Mouse (Mus musculus) left cerebral cortex, adult 8-10 months (tissue): ENCODE measurements around the gene Mab21l3. TPM values are rescaled to one million over a fixed set of nuclear protein-coding genes. Genes with fewer than 3 reads are reported as not detected.
"Not testable (repeated sequence)": the region's sequence is repeated elsewhere in the genome, so short reads cannot be mapped to it uniquely, and the experiment has no call there.

ENCODE experiments used
- DNase-seq, 2 experiments: peaks; one replicate each; pipeline ENCODE4 v3.0.0; 2022; ENCODE audit warnings: low spot score in 2 of 2
- total RNA-seq, 4 experiments: library from RNA; stranded (reverse); gene quantifications; 2 replicates each; pipeline ENCODE4 v1.2.4; 2022

Gene Mab21l3
- total RNA-seq, 4 experiments from 2014 or later, result 0.11 to 0.51 (median 0.27) TPM

DNA sequence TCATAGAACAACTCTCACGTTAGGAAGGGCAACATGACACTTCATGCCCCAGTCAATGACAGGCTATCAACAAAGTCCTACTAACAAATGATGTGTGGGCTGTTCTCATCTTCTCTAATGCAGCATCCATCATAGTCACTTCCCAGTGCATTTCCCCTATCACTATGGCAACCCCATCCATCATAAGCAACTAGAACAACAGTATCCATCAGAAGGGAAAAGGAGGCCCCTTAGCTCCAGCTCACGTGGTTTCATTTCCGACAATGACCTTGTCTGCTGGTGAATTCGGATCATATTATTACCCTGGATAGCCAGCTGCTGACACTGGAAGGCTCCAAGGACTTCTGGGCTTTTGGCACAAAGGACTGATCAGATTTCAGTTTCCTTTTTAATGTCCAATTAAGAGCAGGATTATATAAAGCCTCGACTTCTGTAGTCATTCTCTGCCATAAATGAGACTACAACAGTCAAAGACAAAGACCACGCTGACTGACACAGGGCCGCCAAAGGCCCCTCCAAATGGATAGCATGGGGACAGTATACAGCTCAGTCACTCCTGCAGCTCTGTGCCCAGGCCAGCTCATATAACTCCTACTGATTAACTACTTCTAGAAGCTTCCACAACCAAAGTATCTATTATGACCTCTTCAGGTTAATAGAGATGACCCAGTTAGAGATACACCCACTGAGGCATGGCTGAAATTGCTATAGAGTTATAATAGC, 6.2 kb downstream of the Mab21l3 start:
- DNase-seq, result no peak

DNA sequence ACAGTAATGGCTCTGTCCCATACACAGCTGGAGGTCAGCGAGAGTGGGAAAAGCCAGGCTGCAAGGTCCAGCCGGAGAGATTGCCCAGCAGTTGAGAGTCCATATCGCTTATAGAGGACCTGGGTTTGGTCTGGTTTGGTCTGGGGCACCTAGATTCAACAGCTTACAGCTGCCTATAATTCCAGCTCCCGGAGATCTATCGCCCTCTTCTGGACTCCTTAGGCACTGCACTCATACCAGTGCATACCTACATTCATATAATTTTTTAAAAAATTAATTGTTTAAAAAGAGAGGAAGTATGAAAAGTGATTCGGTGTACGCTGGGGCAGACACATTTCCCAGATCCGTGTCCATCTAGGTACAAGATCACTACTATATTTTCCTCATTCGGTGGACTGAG, 9.4 kb downstream of the Mab21l3 start:
- no peak for DNase-seq

DNA sequence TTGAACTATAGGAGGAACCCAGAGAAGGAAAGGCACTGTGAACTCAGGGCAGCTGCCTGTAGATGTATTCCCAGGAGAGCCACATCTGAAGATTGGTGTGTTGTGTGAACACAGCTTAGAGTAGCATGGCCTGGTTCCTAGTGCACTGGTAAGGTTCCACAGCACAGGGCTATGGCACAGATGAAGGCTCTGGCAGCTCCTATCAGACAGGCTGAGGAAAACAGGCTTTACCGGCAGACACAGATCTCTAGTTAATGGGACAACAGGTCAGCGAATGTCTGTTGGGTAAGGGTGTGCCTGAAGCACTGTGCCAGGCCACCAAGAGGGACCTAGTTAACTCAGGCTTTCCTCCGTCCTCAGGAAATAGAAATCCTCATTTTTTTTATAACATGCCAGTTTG, 11.8 kb downstream of the Mab21l3 start:
- DNase-seq, result no peak

DNA sequence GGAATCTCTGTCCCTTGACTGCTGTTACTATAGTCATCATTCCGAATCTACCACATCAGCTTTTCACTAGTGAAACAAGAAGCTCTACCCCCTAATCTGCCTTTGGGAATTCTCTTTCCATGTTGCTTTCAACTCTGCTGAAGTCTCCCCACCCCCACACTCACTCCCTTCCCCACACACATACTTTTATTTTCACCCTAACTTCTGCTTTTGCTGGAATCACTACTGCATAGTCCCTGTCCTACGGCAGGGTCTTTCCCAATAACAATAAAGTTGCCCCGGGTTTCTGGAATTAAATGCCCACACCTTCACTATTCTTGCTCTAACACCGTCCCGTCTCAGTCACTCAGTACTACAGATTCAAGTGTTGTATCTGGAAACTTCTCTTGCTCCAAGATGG, 12.2 kb downstream of the Mab21l3 start:
- DNase-seq, result no peak

DNA sequence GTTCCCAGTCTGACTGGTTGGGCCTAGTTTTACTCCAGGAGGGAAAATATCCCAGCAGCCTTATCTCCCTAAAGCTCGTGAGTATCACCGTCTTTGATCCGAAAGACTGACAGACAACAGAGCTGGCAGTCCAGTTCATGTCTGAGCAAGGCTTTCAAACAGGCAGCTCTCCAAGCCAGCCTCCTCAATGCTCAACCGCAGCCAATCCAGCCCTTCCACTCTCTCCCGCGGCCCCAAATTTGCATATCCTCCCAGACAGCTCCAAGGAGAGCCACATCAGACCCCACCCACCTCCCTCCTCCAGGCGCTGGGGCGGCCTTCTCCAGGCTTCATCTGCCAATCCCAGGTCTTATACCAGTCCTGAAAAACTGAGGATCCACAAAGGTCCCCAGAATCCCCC, 12.7 kb downstream of the Mab21l3 start:
- DNase-seq, result peak; percentile 23 to 68

DNA sequence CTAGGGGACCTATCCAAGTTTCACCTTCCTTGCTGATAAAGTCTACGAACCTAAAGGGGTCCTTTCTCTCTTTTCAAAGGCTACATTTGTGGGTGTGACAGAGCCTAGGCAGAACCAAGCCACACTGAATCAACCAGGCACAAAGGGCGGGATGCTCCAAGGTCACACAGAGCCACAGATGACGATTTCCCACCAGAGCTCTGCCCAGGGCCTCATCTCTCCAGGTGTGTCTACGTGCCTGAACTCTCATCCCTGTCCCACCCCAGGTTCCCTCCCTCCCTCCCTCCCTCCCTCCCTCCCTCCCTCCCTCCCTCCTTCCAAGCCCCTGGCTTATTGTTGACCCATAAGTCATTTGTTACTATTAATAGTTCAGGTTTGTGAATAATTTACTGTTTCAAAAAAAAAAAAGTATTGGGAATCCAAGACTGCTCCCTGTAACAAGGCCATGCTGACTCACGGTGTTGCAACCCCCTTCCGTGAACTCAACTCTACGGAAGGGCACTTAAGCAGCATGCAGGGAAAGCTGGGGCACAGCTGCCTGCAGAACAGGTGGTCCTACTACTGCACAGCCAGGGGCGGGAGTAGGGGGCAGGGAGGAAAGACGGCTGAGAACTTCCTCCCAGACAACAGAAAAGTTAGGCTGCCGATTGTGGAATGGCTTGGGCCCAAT, 17.4 kb downstream of the Mab21l3 start:
- no peak for DNase-seq

DNA sequence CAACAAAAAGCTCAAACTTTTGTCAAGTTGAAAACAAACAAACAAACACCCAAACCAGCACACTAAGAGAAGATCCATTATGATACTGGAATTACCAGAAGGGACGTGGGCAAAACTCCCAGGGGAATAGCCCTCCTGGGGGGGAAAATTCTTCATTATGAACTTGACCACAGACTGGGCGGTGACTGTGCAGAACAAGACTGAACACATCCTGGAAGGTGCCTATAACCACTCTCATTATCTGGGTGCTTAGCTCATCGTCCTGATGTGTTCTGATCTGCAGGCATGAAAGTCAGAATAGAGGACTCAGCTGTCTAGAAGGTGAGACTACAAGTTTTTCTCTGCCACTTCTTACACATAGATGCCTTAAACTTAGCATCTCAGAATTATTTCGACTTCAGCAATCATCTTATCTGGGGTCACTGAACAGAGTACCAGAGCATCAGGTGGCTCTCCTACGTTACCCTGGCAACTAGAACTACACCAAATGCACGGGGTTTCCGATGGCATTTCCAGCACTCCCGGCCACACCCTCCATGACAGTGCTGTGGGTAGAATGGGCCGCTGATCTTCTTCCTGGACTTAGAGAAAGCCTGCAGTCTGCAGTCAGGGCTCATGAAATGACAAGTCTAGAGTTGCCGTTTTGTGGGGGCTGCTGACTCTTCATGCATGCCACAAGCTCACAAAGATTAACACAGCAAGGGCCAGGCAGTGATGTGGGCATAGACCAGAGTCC, 18.7 kb downstream of the Mab21l3 start:
- no peak for DNase-seq

DNA sequence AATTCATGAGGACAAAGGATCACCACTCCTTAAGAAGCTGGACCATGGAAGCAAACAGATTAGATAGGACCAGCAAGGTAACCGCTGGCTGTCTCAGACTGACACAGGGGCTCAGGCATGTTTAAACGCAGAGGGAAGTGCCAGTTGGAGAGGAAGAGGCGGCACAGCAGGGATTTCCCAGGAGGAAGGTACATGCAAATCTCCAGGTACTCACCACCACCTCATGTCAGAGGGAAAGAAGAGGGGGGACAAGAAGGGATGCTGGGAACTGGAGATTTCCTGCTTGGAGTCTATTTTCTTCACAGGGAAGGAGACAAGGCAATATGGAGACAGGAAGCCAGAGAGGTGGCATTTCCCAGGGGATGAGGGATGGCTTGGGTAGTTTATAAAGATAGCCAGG, 20.2 kb downstream of the Mab21l3 start:
- no peak for DNase-seq

DNA sequence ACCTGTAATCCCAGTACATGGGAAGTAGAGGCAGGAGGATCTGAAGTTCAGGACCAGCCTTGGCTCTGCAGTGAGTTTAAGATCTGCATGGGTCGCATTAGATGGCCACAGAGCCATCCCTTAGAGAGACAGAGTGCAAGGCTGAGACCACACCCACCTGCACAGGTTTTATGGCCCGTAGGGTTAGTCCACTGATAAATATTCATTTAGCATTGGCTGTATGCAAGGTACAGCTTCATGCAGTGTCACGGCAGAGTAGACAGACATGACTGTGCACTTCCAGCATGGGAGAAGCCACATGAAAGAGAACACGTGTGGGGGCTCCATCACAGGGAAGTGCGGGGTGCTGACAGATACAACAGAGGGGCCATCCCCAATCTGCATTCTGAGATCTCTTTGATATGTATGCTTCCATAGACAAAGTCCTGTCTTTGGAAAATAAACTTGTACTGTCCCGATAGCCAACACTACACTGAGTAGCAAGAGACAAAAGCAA, 21.5 kb downstream of the Mab21l3 start:
- DNase-seq, result no peak

DNA sequence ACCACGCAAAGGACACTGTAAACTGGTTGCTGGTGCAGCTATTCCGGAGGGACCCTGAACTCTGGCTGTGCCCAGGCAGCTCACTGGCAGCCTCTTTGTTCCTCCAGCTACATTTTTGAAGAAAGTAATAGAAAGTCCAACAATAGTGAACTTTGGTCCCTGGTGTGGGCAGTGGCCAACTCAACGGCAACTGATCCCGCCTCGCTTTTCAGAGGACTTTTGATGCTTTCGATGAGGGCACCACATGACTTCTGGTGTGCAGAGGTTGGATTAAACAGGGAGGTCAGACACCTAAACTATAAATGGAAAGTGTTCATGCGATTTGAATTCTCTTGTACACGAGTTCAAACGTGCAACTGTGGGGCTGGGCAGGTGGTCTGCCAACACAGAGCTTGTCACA, 24.4 kb downstream of the Mab21l3 start:
- no peak for DNase-seq

DNA sequence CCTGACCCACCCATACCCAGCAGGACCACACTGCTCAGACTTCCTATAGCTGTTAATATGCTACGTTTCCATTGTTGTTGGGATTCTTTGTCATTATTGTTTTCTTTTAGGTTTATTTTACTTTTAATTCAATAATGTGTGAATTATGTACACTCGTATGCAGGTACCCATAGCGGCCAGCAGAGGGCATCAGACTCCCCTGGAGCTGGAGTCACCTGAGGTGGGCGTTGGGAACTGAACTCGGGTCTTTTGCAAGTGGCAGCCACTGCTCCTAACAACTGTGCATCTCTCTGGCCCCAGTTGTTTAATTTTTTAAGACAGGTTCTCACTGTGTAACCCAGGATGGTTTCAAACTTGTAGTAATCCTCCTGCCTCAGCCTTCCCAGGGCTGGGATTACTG, 26.7 kb downstream of the Mab21l3 start:
- no peak for DNase-seq

DNA sequence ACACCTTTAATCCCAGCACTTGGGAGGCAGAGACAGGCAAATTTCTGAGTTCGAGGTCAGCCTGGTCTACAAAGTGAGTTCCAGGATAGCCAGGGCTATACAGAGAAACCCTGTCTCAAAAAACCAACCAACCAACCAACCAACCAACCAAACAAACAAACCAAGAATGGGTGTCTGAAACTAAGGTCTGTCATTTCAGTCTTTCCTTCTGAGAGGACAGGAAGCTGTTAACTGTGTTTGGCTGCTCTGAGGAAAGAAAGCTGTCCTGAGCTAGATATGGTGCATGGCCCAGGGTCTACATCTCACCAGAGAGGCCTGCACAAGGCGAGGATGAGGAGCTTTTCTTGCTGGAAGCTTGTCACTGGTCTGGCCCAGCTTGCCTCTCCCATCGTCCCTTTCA, 28.1 kb downstream of the Mab21l3 start:
- DNase-seq, result not testable (repeated sequence)

DNA sequence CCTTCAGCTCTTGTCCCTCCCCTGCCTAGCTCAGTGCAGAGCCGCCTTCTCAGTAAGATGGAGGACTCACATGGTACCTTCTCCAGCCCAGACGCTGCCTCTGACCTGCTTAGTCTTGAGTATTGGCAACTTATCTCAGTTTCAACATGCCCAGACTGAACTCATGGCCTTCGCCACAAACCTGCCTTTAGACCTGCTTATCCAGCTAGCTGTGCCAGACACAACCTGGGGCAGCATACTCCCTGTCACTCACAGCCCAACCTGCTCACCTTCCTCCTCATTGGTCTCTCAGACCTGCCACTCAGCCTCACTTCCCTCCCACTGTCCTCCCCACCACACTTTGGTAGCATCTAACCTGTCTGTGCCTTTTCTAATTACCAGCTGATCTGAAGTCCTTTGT, 32.8 kb downstream of the Mab21l3 start:
- DNase-seq, result no peak

DNA sequence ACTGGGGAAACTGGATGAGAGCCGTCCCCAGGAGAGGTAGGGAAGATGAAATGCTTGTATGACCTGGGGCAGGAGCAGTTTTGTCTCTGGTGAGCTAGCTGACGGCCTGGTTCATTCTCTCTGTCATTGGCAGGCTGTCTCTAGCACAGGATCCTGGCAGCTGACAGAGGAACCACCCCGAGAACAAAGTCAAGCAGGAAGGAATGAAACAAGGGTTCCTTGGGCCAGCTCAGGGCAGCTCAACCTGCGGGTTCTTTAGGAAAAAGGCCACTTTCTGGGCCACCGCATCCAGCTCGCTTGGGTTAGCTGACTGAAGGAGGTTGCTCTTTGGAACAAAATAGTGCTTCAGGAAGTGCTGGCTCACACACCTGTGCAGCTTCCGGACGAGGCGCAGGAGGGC, 34.0 kb downstream of the Mab21l3 start:
- DNase-seq, result no peak

DNA sequence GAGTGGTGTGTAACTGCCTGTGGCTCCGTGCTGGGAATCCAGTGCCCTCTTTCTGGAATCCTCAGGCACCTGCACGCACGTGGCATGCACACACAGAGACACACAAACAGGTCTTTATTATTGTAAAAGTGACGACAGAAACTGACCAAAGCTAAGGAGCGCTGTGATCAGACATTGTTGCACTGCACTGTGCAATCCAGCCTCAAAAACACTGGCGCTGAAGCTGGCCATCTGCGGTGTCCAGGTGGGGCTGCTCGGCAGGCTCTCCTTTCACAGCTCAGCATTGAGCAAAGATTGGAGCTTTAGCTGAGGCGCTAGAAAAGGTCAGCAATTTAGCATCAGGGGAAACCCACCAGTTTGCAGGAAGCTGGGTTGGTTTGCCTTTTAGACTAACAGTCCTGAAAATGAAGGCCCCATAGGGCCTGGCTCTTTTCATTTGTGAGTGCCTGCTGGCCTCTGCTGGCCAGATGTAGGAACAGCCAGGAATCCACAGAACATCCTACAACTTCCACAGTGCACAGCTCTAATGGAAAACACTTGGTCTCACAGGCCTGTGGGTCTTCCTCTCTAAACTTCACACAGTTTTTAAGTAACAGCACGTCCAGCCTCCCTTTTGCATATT, 36.3 kb downstream of the Mab21l3 start:
- peak in 1 of 2 experiments; percentile 74 for DNase-seq

DNA sequence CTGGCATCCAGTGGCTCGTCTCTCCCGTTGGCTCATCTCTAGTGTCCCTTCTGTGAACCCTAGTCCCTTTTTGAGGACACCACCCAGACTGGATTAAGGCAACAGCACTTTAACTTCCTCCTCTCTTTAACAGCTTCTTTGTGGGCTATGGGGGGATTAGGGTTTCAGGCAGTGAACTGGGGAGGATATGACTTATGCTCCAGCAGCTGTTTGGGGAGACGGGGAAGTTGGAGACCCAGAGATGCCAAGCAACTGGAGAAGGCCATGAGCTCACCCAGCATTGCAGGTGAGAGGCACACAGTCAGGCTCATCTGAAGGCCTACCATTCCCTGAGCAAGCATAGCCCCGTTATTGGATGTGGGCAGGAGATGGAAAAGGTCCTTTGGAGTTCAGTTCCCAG, 36.8 kb downstream of the Mab21l3 start:
- no peak for DNase-seq

DNA sequence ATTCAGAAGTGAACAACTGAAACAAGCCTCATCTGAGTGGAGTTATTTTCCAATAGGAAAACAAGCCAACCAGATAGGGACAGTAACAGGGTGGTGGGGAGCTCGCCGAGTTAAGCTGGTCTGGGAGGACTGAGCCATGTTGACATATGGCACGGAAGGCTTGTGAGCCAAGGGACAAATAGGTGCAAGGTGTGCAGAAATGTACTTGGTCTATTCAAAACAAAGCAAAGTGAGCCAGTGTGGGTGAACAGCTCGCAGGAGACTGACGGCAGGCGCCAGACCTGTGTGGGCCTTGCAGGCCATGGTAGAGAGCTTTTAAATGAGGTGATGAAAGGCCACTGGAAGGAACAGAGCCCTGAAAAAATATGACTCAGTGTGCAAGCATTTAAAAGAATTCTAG, 41.1 kb downstream of the Mab21l3 start:
- no peak for DNase-seq

DNA sequence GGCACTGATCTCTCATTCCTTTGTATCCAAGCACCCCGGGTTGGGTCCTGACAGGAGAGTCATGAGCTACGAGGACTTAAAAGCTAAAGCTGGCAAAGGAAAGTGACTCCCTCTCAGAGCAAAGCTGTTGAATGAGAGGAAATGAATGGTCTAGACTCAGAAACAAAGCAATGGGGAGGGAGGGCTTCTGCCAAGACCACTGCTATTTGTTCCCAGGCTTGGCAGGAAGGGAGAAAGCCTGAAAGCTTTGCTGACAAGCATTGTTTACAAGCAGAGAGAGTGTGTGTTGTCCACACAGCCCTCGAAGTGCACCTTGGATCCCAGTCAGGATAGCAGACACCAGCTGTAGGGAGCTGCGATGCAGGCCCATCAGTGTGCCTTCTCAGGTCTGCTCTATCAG, 41.8 kb downstream of the Mab21l3 start:
- DNase-seq, result no peak

DNA sequence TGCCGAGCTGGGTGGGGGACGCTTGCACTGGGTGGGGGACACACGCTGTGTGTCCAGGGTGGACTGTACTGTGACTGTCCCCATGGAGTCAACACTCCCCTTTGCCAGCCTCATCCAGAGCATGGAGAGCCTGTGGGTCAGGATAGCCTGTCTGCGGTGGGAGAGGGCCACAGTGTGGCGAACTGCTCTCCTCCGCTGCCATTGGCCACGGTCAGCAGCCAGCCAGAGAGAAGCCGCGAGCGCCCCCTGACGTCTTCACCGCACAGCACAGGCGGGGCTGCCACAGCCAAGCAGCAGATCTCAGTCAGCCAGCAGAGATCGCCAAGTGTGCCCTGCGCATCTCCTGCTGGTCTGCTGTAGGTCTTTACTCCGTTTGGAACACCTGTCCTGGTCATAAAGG, 42.6 kb downstream of the Mab21l3 start:
- DNase-seq, result peak; percentile 79 to 81

DNA sequence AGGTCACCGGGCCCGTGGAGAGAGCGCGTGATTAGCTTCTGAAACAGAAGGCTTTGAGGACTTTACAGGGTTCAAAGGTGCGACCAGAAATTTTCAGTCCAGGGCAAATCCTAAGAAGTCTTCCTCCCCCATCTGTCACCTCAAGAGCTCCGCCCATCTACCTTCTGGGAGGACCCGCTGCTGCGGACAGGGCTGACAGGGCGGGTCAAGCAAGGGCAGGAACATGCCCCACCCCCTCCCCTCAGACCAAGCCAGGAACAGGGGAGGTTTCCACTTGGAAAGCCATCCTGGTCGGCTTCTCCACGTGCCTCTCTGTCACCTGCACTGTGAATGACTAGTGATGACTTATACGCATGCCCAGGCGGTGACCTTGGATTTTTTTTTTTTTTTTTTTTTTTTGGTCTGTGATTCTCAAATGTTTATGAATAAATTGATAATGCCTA, 43.2 kb downstream of the Mab21l3 start:
- DNase-seq, result no peak

DNA sequence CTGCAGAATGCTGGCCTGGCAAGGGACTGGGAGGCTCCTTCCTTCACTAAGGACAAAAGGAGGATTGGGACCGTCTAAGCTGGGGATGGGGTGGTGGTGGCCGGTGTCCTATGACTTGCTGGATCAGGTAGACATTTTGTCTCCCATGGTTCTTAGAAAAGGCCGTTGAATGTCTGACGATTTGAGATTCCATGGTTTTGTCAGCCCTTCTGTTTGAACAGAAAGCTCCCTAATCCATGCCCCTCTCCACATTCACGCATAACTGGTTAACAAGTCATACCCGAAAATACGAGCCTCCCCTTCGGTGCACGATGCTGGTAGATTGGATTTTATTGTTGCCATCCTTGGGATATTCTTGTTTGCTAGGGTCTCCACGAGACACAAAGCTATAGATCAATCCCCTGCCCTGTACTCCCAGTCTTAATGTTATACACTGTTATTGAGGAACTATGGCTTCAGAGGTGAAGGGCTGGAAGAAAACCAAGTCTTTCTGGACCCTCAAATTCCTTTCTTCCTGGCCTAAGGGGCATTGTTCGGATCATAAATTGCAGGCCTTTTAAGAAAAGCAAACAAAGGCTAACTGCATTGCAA, 43.7 kb downstream of the Mab21l3 start:
- DNase-seq, result no peak
